Mouse (Mus musculus) heart, postnatal 0 days (tissue): Measurements from ENCODE around the gene Ift122. TPM values are rescaled to one million over a fixed set of nuclear protein-coding genes. Genes with fewer than 3 reads are reported as not detected.

ENCODE experiments used
- ATAC-seq: fragments of 200-750 bp; cut with Nextera tagmentation; 2 replicates; pipeline ENCODE4 v1.8.0; 2017; ENCODE audit warnings: low read depth, moderate number of reproducible peaks, moderate library complexity; ENCODE audit not compliant: insufficient read depth
- DNase-seq: peaks from one replicate; pipeline ENCODE4 v3.0.0-alpha.2; 2016; ENCODE audit warnings: low spot score
- H3K27ac ChIP-seq: fragments of 300-500 bp; sonication (generic); 2 replicates; pipeline ENCODE4 v1.5.1; 2014; ENCODE audit warnings: low read depth, mild to moderate bottlenecking
- H3K27me3 ChIP-seq: fragments of 300-500 bp; sonication (generic); 2 replicates; pipeline ENCODE4 v1.6.1; 2014; ENCODE audit warnings: low read length, mixed read lengths; ENCODE audit not compliant: control insufficient read depth, insufficient read depth
- H3K36me3 ChIP-seq: fragments of 300-500 bp; sonication (generic); replicated peaks from 2 replicates; pipeline ENCODE4 v1.6.1; 2014; ENCODE audit warnings: low read length, mixed read lengths; ENCODE audit not compliant: control insufficient read depth, insufficient read depth
- H3K4me1 ChIP-seq: fragments of 300-500 bp; sonication (generic); 2 replicates; pipeline ENCODE4 v1.6.1; 2014; ENCODE audit warnings: antibody characterized with exemption; ENCODE audit not compliant: control insufficient read depth, insufficient read depth
- H3K4me2 ChIP-seq: fragments of 300-500 bp; sonication (generic); 2 replicates; pipeline ENCODE4 v1.6.1; 2014; ENCODE audit warnings: low read depth, mild to moderate bottlenecking, low read length, moderate library complexity
- H3K4me3 ChIP-seq: fragments of 300-500 bp; sonication (generic); 2 replicates; pipeline ENCODE4 v1.5.1; 2014; ENCODE audit warnings: low read depth, low read length
- H3K9ac ChIP-seq: fragments of 300-500 bp; sonication (generic); replicated peaks from 2 replicates; pipeline ENCODE4 v1.6.1; 2014; ENCODE audit warnings: low read depth, low read length, mixed read lengths
- H3K9me3 ChIP-seq: fragments of 300-500 bp; sonication (generic); replicated peaks from 2 replicates; pipeline ENCODE4 v1.6.1; 2016; ENCODE audit warnings: low read length; ENCODE audit not compliant: control insufficient read depth
- CTCF ChIP-seq: IDR thresholded peaks from 2 replicates; pipeline ENCODE4 v1.5.1; 2016; ENCODE audit warnings: antibody characterized with exemption, control low read depth, low read depth
- EP300 ChIP-seq: IDR thresholded peaks from 2 replicates; pipeline ENCODE4 v1.6.1; 2016; ENCODE audit warnings: antibody characterized with exemption, low read depth
- WGBS: fragments of 180-500 bp; shearing (Covaris S2); extraction: QIAGEN DNeasy Blood & Tissue Kit; methylation state at CpG from one replicate; pipeline ENCODE4 v1.1.7; 2014; 5-methylcytosine and 5-hydroxymethylcytosine counted together
- polyA plus RNA-seq: library from polyadenylated mRNA; unstranded; fragments of >200 nt; fragmentation: Nextera tagmentation; extraction: Ambion mirVana; gene quantifications from 2 replicates; pipeline ENCODE4 v1.2.1, GENCODE M21; 2015
- total RNA-seq: library from RNA; depleted of rRNA; stranded (reverse); fragments of >200 nt; gene quantifications from 2 replicates; pipeline ENCODE4 v1.2.3, GENCODE M21; 2014; ENCODE audit warnings: low replicate concordance

Gene Ift122
- total and polyA plus RNA-seq, 2 experiments from 2014 or later = 13.5 to 25.8 TPM

DNA sequence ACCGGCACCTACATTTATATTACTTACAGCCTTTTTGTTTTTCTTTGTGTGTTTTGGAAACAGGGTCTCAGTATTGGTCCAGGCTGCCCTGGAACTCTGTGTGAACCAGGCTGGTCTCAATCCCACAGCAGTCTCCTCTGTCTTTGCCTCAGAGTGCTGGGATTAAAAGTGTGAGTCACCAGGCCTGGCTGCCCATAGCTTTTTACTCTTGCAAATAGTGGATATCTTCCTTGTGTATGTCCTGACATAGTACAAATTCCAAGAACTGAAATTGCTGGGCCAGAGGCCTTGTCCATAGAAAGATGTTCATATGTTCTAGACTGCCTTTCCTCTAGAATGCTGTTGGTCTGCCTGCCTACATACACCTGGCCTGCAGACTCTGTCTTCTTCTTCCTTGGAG lies 43.1 kb downstream of the Ift122 start:
- H3K9ac ChIP-seq = no peak overlapping the region
- no peak overlapping the region for H3K4me3 ChIP-seq
- peaks cover 5% of the 10 kb centered on the region; the same call in 1 of the 2 replicates for H3K4me1 ChIP-seq
- H3K36me3 ChIP-seq = peaks cover 22% of the 10 kb centered on the region
- H3K4me2 ChIP-seq = no peak overlapping the region
- no peak for ATAC-seq
- no peaks in the 10 kb centered on the region for H3K27me3 ChIP-seq
- no peaks in the 10 kb centered on the region for H3K9me3 ChIP-seq
- 80% methylated on average over 1 of the region's 1 CpGs for WGBS
- 0 out of 2 replicates have a peak overlapping the region, but pooled peaks have one; percentile 36 for H3K27ac ChIP-seq
- TF ChIP-seq EP300 (no peak), CTCF (no peak)
- DNase-seq = no peak

DNA sequence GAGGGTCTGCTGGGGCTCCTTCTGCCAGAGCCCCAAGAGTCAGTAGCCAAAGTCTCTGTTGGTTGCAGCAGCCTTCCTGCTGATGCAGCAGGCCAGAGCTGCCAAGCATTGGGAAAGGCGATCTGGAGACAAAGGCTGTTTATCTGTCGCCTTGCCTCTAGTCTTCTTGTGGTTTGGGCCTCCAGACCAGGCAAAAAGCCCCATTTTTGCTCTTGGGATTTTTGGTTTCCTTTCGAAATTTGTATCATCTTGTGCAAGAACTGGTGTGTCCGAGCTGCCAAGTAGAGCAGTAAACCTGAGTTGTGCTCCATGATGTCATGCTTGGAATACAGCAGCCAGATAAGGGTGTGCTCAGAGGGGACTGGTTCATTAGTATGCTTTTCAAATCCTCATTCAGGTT lies 43.8 kb downstream of the Ift122 start:
- Histone ChIP-seq H3K4me3 (no peak overlapping the region), H3K9me3 (no peaks in the 10 kb centered on the region), H3K9ac (no peak overlapping the region), H3K36me3 (peaks cover 22% of the 10 kb centered on the region), H3K4me2 (no peak overlapping the region), H3K27me3 (no peaks in the 10 kb centered on the region), H3K27ac (0 out of 2 replicates have a peak overlapping the region, but pooled peaks have one; percentile 36), H3K4me1 (peaks cover 3% of the 10 kb centered on the region; the same call in 1 of the 2 replicates)
- WGBS = 53% methylated on average over 4 of the region's 4 CpGs
- ATAC-seq (no peak), DNase-seq (no peak)
- TF ChIP-seq EP300 = no peak

DNA sequence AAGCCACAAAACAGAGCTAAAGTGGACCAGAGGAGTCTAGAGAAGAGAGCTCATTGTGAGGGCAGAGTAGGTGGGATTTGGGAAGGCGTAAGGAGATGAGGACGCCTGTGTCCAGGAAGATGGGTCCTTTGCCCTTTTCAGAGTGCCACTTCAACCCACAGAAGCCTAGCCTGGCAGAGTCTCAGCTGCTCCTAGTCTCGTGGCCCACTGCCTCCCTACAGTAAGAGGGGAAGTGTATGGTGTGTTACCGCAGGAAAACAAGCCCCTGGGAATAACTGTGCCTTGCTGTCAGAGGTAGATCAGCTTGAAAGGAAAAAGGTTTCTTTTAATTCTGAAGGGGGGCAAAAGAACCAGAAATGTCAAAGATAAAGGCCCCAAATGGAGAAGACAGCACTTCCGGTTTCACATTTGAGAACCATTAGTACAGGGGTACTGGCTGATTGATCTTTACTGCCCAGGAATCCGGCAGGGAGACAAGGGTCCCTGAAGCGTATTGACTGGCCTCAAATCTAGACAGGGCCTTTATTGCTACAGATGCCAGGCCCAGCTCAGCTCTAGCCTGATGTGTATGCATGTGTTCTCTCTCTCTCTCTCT lies 44.8 kb downstream of the Ift122 start:
- WGBS = 84% methylated on average over 7 of the region's 7 CpGs
- no peak overlapping the region for H3K9ac ChIP-seq
- H3K27me3 ChIP-seq = no peaks in the 10 kb centered on the region
- no peak for ATAC-seq
- H3K27ac ChIP-seq = no peak overlapping the region
- H3K4me2 ChIP-seq = no peak overlapping the region
- peaks cover 21% of the 10 kb centered on the region; the same call in 1 of the 2 replicates for H3K36me3 ChIP-seq
- H3K9me3 ChIP-seq = no peaks in the 10 kb centered on the region
- no peak overlapping the region for H3K4me3 ChIP-seq
- no peak for DNase-seq
- TF ChIP-seq EP300 = no peak
- H3K4me1 ChIP-seq = peaks cover 3% of the 10 kb centered on the region; the same call in 1 of the 2 replicates

DNA sequence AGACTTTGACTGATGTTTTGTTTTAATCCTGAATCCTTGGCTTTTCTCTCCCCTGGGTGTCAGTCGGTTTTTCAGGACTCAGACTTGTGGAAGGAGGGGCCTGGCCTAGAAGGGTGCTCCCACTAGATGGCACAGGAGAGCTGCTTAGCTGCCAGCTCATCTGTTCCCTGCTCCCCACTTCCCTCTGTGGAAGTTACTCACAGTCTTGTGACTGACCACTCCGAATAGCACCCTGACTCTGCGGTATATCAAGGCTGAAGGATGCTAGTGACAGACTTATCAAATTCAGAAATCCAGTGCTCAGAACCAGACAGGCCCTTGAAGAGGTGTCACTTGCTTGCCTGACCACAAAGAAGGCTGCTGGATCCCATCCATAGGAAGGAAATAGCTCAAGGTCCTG lies 47.8 kb downstream of the Ift122 start:
- peak overlapping the region; percentile 76 for H3K27ac ChIP-seq
- peak; percentile 79 for ATAC-seq
- H3K4me3 ChIP-seq = no peak overlapping the region
- no peak overlapping the region for H3K9ac ChIP-seq
- no peak overlapping the region for H3K4me2 ChIP-seq
- H3K9me3 ChIP-seq = no peaks in the 10 kb centered on the region
- WGBS = 7% methylated on average over 3 of the region's 3 CpGs
- peak; percentile 73; the same call in 1 of the 2 replicates for TF ChIP-seq EP300
- TF ChIP-seq CTCF = peak; percentile 91
- no peaks in the 10 kb centered on the region for H3K27me3 ChIP-seq
- H3K4me1 ChIP-seq = peaks cover 8% of the 10 kb centered on the region; the same call in 1 of the 2 replicates
- 0 out of 2 replicates have a peak, but pooled peaks cover 3% of the 10 kb centered on the region for H3K36me3 ChIP-seq
- DNase-seq = peak; percentile 88

DNA sequence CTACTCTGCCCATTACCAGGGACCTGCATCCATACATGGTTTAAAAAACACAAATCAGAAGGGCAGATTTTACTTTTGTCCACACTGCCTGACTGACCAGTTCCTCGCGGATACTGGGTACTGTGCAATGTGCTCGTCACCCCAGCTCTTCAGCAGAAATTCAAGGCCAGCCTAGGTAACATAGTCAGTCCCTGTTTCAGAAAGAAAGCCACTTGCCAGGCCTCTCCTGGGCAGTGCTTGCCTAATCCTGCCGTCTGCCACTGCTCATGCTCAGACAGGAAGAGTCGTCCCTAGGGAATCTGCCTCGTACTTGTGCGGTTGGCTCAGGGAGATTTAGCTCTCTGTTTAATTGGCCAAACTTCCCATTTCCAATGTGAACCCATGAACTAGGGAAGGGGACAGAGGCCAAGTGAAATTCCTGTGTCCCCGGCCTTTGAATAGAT lies 48.2 kb downstream of the Ift122 start:
- TF ChIP-seq EP300 = peak; percentile 68; the same call in 1 of the 2 replicates
- no peak for TF ChIP-seq CTCF
- Histone ChIP-seq H3K27ac (peak overlapping the region; percentile 76), H3K4me2 (no peak overlapping the region), H3K4me3 (no peak overlapping the region), H3K9ac (no peak overlapping the region), H3K27me3 (no peaks in the 10 kb centered on the region), H3K4me1 (peaks cover 8% of the 10 kb centered on the region; the same call in 1 of the 2 replicates), H3K9me3 (no peaks in the 10 kb centered on the region), H3K36me3 (no peaks in the 10 kb centered on the region)
- ATAC-seq = peak; percentile 39
- WGBS = 66% methylated on average over 8 of the region's 8 CpGs
- DNase-seq = peak; percentile 59

DNA sequence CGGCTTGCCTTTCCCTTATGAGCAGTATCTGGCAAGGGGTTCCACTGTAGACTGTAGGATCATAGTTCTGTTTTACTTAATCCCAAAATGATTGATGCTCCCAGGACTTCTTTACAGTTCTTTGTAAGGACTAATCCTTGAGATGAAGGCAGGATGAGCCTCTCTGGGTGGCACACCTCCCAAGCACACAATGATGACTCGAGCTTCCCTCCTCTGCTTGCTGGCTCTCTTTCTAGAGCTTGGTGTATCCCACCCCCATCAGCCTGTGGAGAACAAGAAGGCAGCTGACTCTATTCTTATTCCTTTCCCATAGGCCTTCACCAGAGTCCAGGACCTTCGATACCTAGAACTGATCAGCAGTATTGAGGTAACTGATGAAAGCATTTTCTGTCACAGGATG lies 49.3 kb downstream of the Ift122 start:
- no peak overlapping the region for H3K4me2 ChIP-seq
- TF ChIP-seq EP300 (no peak), CTCF (no peak)
- no peaks in the 10 kb centered on the region for H3K27me3 ChIP-seq
- ATAC-seq = no peak
- H3K4me3 ChIP-seq = no peak overlapping the region
- H3K4me1 ChIP-seq = peaks cover 8% of the 10 kb centered on the region; the same call in 1 of the 2 replicates
- WGBS = 80% methylated on average over 3 of the region's 3 CpGs
- no peaks in the 10 kb centered on the region for H3K9me3 ChIP-seq
- H3K36me3 ChIP-seq = no peaks in the 10 kb centered on the region
- peak overlapping the region; percentile 76 for H3K27ac ChIP-seq
- DNase-seq = no peak
- H3K9ac ChIP-seq = no peak overlapping the region
